Mouse (Mus musculus) midbrain, postnatal 0 days (tissue): ENCODE measurements around the gene Selenof. TPM values are rescaled to one million over a fixed set of nuclear protein-coding genes. Genes with fewer than 3 reads are reported as not detected.

Source experiments
- ATAC-seq: fragments of 200-750 bp; cut with Nextera tagmentation; 2 replicates; pipeline ENCODE4 v1.8.0; 2017; ENCODE audit warnings: moderate number of reproducible peaks, mild to moderate bottlenecking, moderate TSS enrichment, moderate library complexity; ENCODE audit not compliant: low FRiP score
- DNase-seq: peaks from one replicate; pipeline ENCODE4 v3.0.0-alpha.2; 2015; ENCODE audit warnings: low spot score
- H3K27ac ChIP-seq: fragments of 300-500 bp; sonication (generic); 2 replicates; pipeline ENCODE4 v1.5.1; 2014; ENCODE audit warnings: low read depth, mild to moderate bottlenecking, low read length, mixed read lengths
- H3K27me3 ChIP-seq: fragments of 300-500 bp; sonication (generic); 2 replicates; pipeline ENCODE4 v1.6.1; 2014; ENCODE audit warnings: low read length, control low read depth, mixed read lengths; ENCODE audit not compliant: insufficient read depth
- H3K36me3 ChIP-seq: fragments of 300-500 bp; sonication (generic); 2 replicates; pipeline ENCODE4 v1.6.1; 2014; ENCODE audit warnings: low read length, control low read depth, mixed read lengths; ENCODE audit not compliant: insufficient read depth
- H3K4me1 ChIP-seq: fragments of 300-500 bp; sonication (generic); 2 replicates; pipeline ENCODE4 v1.6.1; 2014; ENCODE audit warnings: mild to moderate bottlenecking, control low read depth, antibody characterized with exemption, low read length, mixed read lengths; ENCODE audit not compliant: insufficient read depth
- H3K4me2 ChIP-seq: fragments of 300-500 bp; sonication (generic); 2 replicates; pipeline ENCODE4 v1.6.1; 2014; ENCODE audit warnings: low read depth, mild to moderate bottlenecking, low read length, mixed read lengths; ENCODE audit not compliant: poor library complexity, severe bottlenecking
- H3K4me3 ChIP-seq: fragments of 300-500 bp; sonication (generic); 2 replicates; pipeline ENCODE4 v1.5.1; 2014; ENCODE audit warnings: low read depth, mild to moderate bottlenecking, low read length, moderate library complexity
- H3K9ac ChIP-seq: fragments of 300-500 bp; sonication (generic); replicated peaks from 2 replicates; pipeline ENCODE4 v1.6.1; 2014; ENCODE audit warnings: mild to moderate bottlenecking, low read length, moderate library complexity, mixed read lengths; ENCODE audit not compliant: poor library complexity, severe bottlenecking
- H3K9me3 ChIP-seq: fragments of 300-500 bp; sonication (generic); 2 replicates; pipeline ENCODE4 v1.6.1; 2016; ENCODE audit warnings: low read length, control low read depth
- CTCF ChIP-seq: IDR thresholded peaks from 2 replicates; pipeline ENCODE4 v1.5.1; 2016; ENCODE audit warnings: antibody characterized with exemption, mild to moderate bottlenecking
- WGBS: fragments of 180-500 bp; shearing (Covaris S2); extraction: QIAGEN DNeasy Blood & Tissue Kit; methylation state at CpG from one replicate; pipeline ENCODE4 v1.1.7; 2014; 5-methylcytosine and 5-hydroxymethylcytosine counted together
- polyA plus RNA-seq: library from polyadenylated mRNA; unstranded; fragments of >200 nt; fragmentation: Nextera tagmentation; extraction: Ambion mirVana; gene quantifications from 2 replicates; pipeline ENCODE4 v1.2.1, GENCODE M21; 2015
- total RNA-seq: library from RNA; depleted of rRNA; stranded (reverse); fragments of >200 nt; gene quantifications from 2 replicates; pipeline ENCODE4 v1.2.3, GENCODE M21; 2014; rRNA removed

Gene Selenof
- total and polyA plus RNA-seq, 2 experiments from 2014 or later = 287 to 596 TPM

GRCm38 (mm10) chr3:144642141-144642540, 72.0 kb downstream of the Selenof start:
- no peak overlapping the region for H3K4me3 ChIP-seq
- TF ChIP-seq CTCF = no peak
- H3K9me3 ChIP-seq = 0 out of 2 replicates have a peak, but pooled peaks cover 5% of the 10 kb centered on the region
- WGBS = 89% methylated on average over 4 of the region's 4 CpGs
- H3K4me1 ChIP-seq = 0 out of 2 replicates have a peak, but pooled peaks cover 5% of the 10 kb centered on the region
- ATAC-seq = no peak
- DNase-seq = no peak
- H3K27me3 ChIP-seq = no peaks in the 10 kb centered on the region
- H3K9ac ChIP-seq = no peak overlapping the region
- no peak overlapping the region for H3K27ac ChIP-seq
- no peak overlapping the region for H3K4me2 ChIP-seq
- H3K36me3 ChIP-seq = no peaks in the 10 kb centered on the region; the same call in 1 of the 2 replicates

GRCm38 (mm10) chr3:144643301-144643871, 73.3 kb downstream of the Selenof start:
- H3K27me3 ChIP-seq = no peaks in the 10 kb centered on the region
- H3K4me1 ChIP-seq = 0 out of 2 replicates have a peak, but pooled peaks cover 5% of the 10 kb centered on the region
- no peaks in the 10 kb centered on the region; the same call in 1 of the 2 replicates for H3K36me3 ChIP-seq
- no peak overlapping the region for H3K4me2 ChIP-seq
- DNase-seq (peak; percentile 68), ATAC-seq (peak; percentile 68)
- 0 out of 2 replicates have a peak overlapping the region, but pooled peaks have one; percentile 2 for H3K27ac ChIP-seq
- H3K4me3 ChIP-seq = no peak overlapping the region
- 0 out of 2 replicates have a peak, but pooled peaks cover 5% of the 10 kb centered on the region for H3K9me3 ChIP-seq
- no peak overlapping the region for H3K9ac ChIP-seq
- no peak for TF ChIP-seq CTCF
- 10% methylated on average over 2 of the region's 2 CpGs for WGBS

DNA sequence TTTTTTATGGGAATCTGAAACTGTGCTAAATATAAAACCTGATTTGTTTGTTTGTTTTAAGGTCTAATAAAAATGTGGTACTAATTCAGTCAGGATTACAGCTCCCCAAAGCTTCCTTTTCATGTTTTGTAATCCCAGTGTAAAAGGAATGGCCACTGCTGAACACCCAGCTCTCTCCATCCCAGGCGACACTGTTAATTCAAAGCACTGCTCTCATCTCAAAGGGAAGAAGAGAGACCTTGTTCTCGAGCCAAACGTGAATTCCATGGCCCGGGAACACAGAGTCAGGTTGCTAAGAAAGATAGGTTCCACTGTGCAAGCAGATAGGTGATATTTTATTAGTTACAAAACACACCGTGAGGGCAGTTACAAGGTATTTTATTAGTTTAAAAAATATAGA, 74.1 kb downstream of the Selenof start:
- ATAC-seq (peak; percentile 52; the same call in 1 of the 2 replicates), DNase-seq (peak; percentile 29)
- Histone ChIP-seq H3K27ac (no peak overlapping the region), H3K4me1 (0 out of 2 replicates have a peak, but pooled peaks cover 5% of the 10 kb centered on the region), H3K27me3 (no peaks in the 10 kb centered on the region), H3K36me3 (no peaks in the 10 kb centered on the region; the same call in 1 of the 2 replicates), H3K9ac (no peak overlapping the region), H3K4me3 (no peak overlapping the region), H3K9me3 (0 out of 2 replicates have a peak, but pooled peaks cover 5% of the 10 kb centered on the region), H3K4me2 (no peak overlapping the region)
- no peak for TF ChIP-seq CTCF
- WGBS = 22% methylated on average over 5 of the region's 5 CpGs

Other genes starting within 250 kb of the Selenof start
- 48.5 and 53.2 TPM in 2 replicates for gene Hs2st1, start 123 bp upstream of the Selenof start, total RNA-seq
- gene Hs2st1, start 123 bp upstream of the Selenof start, polyA plus RNA-seq = 10.7 and 13.4 TPM in 2 replicates
- gene Sh3glb1, start 150.0 kb downstream of the Selenof start, total RNA-seq = 96.5 and 111 TPM in 2 replicates
- 109 and 130 TPM in 2 replicates for gene Sh3glb1, start 150.0 kb downstream of the Selenof start, polyA plus RNA-seq
- gene Clca3a1, start 190.7 kb downstream of the Selenof start, total RNA-seq = 0.27 and 0.52 TPM in 2 replicates
- 1.0 and 1.4 TPM in 2 replicates for gene Clca3a1, start 190.7 kb downstream of the Selenof start, polyA plus RNA-seq
- gene Clca3a2, start 249.2 kb downstream of the Selenof start, total RNA-seq = 2.8 TPM in 1 of 2 replicates, not detected in the other
- 0.44 TPM in 1 of 2 replicates, not detected in the other for gene Clca3a2, start 249.2 kb downstream of the Selenof start, polyA plus RNA-seq